8 mouse cellular contexts compared by ENCODE assay signal in genomic region chrX:47292548-47293147, GRCm38 (mm10).
DNase-seq lines count a peak whose midpoint lies in the region; ATAC-seq lines count a peak whose summit lies in the region.

No protein-coding gene starts in this region.

- peak; percentile 2 for DNase-seq in cerebellum, adult 8-10 months
- DNase-seq in ovary, postnatal 36 days (ENCODE audit: low spot score): peak; percentile 9
- DNase-seq in ovary, adult 18-20 months (ENCODE audit: low spot score): no peak
- peak; percentile 5 to 20 for DNase-seq in frontal cortex, postnatal 14 days (ENCODE audit: low spot score in 2 of 2)
- peak; percentile 22 to 28 for DNase-seq in left cerebral cortex, postnatal 36 days (ENCODE audit: low spot score in 2 of 2)
- DNase-seq in right cerebral cortex, adult 2 months (ENCODE audit: low spot score in 2 of 2): peak; percentile 39 to 56

- intact Hi-C loops in left cerebral cortex, postnatal 36 days (cut with DNase I): no loop called here

- ATAC-seq in cerebellum, adult (ENCODE audit: insufficient number of reproducible peaks, low FRiP score, low TSS enrichment): no peak
- no peak for ATAC-seq in granulocyte monocyte progenitor cell, adult 5-6 weeks (replicated peaks; ENCODE audit: poor library complexity, severe bottlenecking)
